Mouse (Mus musculus) left cerebral cortex, postnatal 4 days (tissue): ENCODE results near the gene Scp2. TPM values are rescaled to one million over a fixed set of nuclear protein-coding genes. Genes with fewer than 3 reads are reported as not detected.

Experiments used
- DNase-seq: peaks from one replicate; pipeline ENCODE4 v3.0.0-alpha.2; 2022
- intact Hi-C: fragments of 180-260 bp; cut with DNase I; formaldehyde crosslinking; loops from one replicate; pipeline ENCODE4 v1.15.1; 2025
- total RNA-seq, 2 experiments: library from RNA; stranded (reverse); gene quantifications; 2 replicates each; pipeline ENCODE4 v1.2.3; 2021

Scp2 gene
- total RNA-seq, 2 experiments from 2014 or later, result 73.0 to 79.8 TPM

DNA sequence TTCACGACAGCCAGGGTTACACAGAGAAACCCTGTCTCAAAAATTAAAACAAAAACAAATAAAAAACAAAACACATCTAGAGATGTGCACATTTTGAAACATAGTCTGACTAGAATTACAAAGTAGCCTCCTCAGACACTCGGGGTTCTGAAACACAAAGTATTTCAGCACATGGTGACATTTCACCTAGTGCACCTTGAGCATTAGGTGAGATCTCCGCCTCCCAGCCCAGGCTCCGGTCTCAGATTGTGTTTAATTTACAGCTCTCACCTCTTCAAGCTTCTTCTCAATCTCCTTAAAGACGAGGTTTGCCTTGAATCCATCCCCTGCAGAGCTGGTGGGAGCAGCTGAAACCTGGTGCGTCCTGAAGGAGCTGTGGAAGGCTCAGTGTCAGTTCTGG is 81.2 kb downstream of the Scp2 start:
- intact Hi-C loops, result no loop called here
- no peak for DNase-seq

DNA sequence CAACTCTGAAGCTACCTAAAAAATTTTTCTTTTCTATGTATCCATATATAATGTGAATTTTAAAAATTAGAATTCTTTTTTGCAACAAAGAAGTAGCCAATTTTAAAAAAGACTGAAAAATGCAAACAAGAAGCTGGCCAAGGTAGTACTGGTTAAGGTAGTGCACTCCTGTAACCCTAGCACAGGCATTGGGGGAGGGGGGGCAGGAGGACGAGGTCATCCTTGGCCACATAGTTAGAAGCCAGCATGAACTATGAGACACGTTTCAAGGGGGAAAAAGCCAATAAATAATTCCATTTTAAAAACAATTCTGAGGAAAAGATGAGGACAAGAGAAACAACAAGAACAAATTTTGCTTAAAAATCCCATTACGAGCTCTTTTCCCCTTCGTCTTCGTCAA is 82.3 kb downstream of the Scp2 start:
- intact Hi-C loops, result no loop called here
- no peak for DNase-seq

DNA sequence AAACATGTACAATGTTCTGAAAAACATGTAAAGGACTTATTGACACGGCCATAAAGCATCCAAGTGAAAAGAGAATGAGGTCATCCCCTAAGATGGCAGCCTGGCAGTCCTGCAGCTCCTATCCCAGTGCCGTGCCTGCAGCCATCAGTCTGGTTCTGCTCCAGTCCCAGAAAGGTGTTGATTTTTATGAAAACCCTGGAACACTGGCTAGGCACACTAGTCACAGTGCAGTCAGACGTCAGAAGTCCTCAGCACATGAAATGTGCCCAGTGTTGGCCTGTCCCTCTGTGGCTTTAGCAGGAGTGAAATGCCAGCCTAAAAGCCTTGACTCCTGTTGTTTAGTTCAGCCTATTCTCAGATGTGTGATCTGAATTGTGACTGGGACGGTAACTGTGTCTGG is 84.0 kb downstream of the Scp2 start:
- DNase-seq, result no peak
- intact Hi-C loops, result no loop called here

GRCm38 (mm10) chr4:108059601-108060379 is 85.0 kb downstream of the Scp2 start:
- intact Hi-C loops, result no loop called here
- no peak for DNase-seq

- intact Hi-C loops, result no loop called here
Observed at GRCm38 (mm10) chr4:108058166-108058565, 86.6 kb downstream of the Scp2 start.

DNA sequence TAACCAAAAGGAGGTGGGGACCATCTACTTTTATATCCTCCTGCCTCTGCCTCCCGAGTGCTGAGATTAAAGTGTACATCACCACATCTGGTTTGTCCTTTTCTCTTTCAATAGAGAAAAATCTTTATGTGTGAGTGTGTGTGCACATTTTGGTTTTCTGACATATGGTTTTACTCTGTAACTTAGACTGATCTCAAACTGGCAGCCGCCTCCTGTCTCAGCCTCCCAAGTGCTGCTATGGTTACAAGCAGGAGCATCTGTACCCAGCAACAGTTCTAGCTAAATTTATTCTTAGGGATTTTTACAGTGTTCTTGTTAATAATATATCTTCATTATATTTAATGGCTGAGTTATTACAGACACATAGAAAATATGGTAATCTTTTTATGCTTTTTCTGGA is 87.6 kb downstream of the Scp2 start:
- DNase-seq, result no peak
- intact Hi-C loops, result no loop called here

More at GRCm38 (mm10) chr4:108058166-108058565, 86.6 kb downstream of the Scp2 start:
- no peak for DNase-seq

DNA sequence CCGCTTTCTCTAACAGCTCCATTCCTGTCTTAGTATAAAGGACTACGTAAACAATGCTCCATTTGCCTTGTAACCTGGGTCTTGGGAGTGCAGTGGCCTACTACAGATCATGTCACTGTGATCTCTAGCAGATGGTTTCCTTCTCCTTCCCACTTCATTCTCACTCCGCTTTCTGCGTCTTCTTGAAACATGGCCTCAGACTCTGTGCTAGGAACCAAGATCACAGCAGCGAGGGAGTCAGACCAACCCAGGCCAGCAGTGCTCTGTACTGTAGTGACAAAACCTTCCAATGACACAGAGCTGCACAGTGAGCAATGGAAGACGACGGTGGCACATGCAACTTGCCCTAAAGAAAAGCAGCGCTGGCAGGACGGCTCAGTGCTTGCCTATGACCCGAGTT is 88.9 kb downstream of the Scp2 start:
- no peak for DNase-seq
- intact Hi-C loops, result no loop called here

DNA sequence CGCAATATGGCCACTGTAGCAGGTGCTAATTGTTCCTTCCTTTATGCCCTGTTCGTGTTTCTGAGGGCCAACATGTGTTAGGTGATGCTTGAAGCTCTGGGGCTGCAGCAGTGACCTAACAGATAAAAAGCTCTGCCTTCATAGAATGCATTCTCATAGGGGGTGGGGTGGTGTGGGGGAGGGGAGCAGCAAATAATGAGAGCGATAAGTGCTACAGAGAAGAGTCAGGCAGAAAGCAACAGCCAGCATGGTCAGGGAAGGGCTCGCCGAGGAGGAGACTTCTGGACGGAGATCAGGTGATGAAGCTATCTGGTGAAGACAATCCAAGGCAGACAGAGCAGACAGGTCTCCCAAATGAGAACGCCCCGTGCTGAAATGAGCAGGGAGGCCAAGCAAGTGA is 92.1 kb downstream of the Scp2 start:
- intact Hi-C loops, result no loop called here
- DNase-seq, result no peak

GRCm38 (mm10) chr4:108051687-108052274 is 93.0 kb downstream of the Scp2 start:
- DNase-seq, result peak; percentile 78
- intact Hi-C loops, result no loop called here

DNA sequence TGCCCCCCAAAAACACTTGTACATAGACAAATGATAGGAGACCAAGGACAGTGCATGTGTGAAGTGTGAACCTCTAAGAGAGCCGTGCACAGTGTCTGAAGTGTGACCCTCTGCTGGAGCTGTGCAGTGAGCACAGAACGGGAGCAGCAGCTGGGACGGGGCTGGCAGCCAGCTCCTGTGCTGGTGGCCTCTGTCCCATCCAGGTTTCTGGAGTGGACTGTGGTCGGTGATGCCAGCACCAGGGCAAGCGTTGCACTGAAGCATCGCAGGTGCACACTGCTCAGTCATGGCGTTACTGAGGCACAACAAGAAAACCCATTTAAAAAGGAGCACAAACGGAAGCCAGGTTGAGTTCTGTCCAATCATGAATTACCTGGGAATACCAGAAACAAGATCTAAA is 98.7 kb downstream of the Scp2 start:
- intact Hi-C loops, result no loop called here

GRCm38 (mm10) chr4:108045136-108046107 is 99.4 kb downstream of the Scp2 start:
- peak; percentile 46 for DNase-seq
- intact Hi-C loops, result no loop called here

More for the DNA sequence above, 98.7 kb downstream of the Scp2 start:
- peak; percentile 86 for DNase-seq

DNA sequence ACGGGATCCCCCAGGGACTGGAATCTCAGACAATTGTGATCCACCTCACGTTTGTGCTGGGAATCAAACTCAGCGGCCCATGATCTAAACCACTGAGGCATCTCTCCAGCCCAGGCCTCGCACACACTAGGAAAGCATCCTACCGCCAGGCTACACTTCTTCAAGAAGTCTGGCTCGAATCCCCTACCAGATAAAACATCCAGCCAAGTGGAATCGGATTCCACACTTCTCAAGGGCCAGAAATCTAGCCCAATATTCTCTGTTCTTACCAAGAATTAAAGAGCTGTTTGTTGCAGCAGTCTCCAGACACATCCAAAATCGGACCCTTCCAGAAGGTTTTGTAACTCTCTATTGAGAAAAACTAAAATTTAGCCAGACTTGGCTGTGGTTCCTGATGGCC is 107.8 kb downstream of the Scp2 start:
- intact Hi-C loops, result no loop called here
- DNase-seq, result no peak

DNA sequence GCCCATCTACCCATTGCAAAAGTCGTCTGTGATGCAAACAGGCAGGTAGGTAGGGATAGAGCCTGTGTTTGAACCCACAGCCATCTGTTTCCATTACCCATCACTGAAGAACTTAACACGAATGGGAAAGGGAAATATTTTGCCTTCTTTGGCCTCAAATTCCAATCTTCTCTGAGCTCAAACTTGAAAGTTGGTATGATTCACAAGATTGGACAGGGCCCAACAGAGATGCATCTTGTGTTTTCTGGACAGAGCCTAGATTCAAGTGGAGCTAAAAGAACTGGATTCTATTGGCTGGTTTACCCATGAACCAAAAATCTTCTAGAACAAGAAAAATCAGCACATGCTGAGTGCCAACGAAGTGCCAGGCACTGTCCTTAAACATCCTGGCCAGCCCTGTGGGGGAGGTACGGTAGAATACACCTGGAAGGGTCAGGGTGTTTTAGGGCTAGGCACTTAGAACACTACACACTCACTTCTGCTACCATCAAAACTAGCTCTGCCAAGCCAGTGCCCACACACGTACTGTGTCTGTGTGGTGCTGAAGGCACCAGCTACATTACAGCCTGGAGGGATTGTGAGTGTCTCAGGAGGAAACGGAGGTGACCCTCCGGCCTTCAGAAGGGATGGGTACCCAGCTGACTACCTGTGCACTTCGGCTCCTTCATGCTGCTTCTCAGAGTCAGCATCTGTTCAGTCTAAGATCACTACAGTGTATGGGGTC is 111.6 kb downstream of the Scp2 start:
- intact Hi-C loops, result no loop called here

GRCm38 (mm10) chr4:108032352-108032849 is 112.4 kb downstream of the Scp2 start:
- DNase-seq, result no peak
- intact Hi-C loops, result no loop called here

More for the DNA sequence above, 111.6 kb downstream of the Scp2 start:
- no peak for DNase-seq

GRCm38 (mm10) chr4:108031502-108032351 is 113.1 kb downstream of the Scp2 start:
- DNase-seq, result peak; percentile 43
- intact Hi-C loops, result no loop called here

GRCm38 (mm10) chr4:108030888-108031501 is 113.8 kb downstream of the Scp2 start:
- DNase-seq, result no peak
- intact Hi-C loops, result no loop called here

DNA sequence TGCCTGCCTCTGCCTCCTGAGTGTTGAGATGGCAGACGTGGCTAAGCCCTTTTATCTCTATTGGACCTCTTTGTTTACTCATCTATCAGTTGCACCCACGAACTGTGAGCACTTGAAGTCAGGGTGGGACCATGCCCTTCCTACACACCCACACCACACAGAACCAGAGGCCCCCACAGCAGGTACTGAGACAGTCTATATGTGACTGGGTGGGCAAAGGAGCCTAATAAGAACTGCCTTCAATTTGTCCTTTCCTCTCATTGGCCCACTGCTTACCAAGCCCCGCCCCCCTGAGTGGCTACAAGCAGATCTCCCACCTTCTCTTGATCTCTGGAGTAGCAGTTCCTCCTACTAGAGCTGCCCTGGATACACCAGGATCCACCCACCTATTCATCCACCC is 118.6 kb downstream of the Scp2 start:
- no peak for DNase-seq
- intact Hi-C loops, result no loop called here

DNA sequence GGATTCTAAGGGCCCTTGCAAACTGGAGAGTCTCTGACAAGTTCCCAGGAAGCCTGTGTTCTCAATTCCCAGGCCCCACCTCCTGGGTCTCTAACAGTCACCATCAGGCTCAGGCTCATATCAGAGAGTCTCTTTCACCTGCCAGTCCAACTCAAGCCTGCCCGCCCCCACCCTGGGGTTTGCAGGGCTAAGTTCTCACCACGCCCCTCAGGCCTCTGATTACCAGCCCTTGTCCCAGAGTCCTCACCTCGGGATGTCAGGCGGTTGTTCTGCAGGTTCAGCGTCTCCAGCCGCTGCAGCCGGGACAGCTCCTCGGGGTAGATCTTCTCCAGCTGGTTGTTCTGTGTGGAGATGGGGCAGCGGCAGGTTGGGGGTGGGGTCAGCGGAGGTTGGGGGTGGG is 119.5 kb downstream of the Scp2 start:
- intact Hi-C loops, result no loop called here
- no peak for DNase-seq

GRCm38 (mm10) chr4:108024641-108025040 is 120.2 kb downstream of the Scp2 start:
- no peak for DNase-seq
- intact Hi-C loops, result no loop called here
